Mouse (Mus musculus) lung, postnatal 0 days (tissue): ENCODE data around the gene Anpep. TPM values are rescaled to one million over a fixed set of nuclear protein-coding genes. Genes with fewer than 3 reads are reported as not detected.

Source experiments
- ATAC-seq: fragments of 200-750 bp; cut with Nextera tagmentation; 2 replicates; pipeline ENCODE4 v1.8.0; 2017; ENCODE audit warnings: moderate library complexity
- DNase-seq: peaks from one replicate; pipeline ENCODE4 v3.0.0-alpha.2; 2016; ENCODE audit warnings: low spot score
- H3K27ac ChIP-seq: fragments of 300-500 bp; sonication (generic); 2 replicates; pipeline ENCODE4 v1.5.1; 2014; ENCODE audit warnings: antibody characterized with exemption, mild to moderate bottlenecking, low read length, mixed read lengths
- H3K27me3 ChIP-seq: fragments of 300-500 bp; sonication (generic); replicated peaks from 2 replicates; pipeline ENCODE4 v1.6.1; 2014; ENCODE audit warnings: low read length, mixed read lengths; ENCODE audit not compliant: insufficient read depth
- H3K36me3 ChIP-seq: fragments of 300-500 bp; sonication (generic); 2 replicates; pipeline ENCODE4 v1.6.1; 2014; ENCODE audit warnings: low read length, mixed read lengths; ENCODE audit not compliant: insufficient read depth
- H3K4me1 ChIP-seq: fragments of 300-500 bp; sonication (generic); 2 replicates; pipeline ENCODE4 v1.6.1; 2014; ENCODE audit warnings: antibody characterized with exemption, low read depth, low read length, mixed read lengths; ENCODE audit not compliant: insufficient read depth
- H3K4me2 ChIP-seq: fragments of 300-500 bp; sonication (generic); replicated peaks from 2 replicates; pipeline ENCODE4 v1.6.1; 2014; ENCODE audit warnings: low read depth, mild to moderate bottlenecking, low read length, moderate library complexity, mixed read lengths
- H3K4me3 ChIP-seq: fragments of 300-500 bp; sonication (generic); 2 replicates; pipeline ENCODE4 v1.5.1; 2014; ENCODE audit warnings: low read depth, low read length
- H3K9ac ChIP-seq: fragments of 300-500 bp; sonication (generic); replicated peaks from 2 replicates; pipeline ENCODE4 v1.6.1; 2014; ENCODE audit warnings: low read depth, mild to moderate bottlenecking
- H3K9me3 ChIP-seq: fragments of 300-500 bp; sonication (generic); 2 replicates; pipeline ENCODE4 v1.6.1; 2016; ENCODE audit warnings: low read length, mixed read lengths
- CTCF ChIP-seq: IDR thresholded peaks from 2 replicates; pipeline ENCODE4 v1.5.1; 2016; ENCODE audit warnings: antibody characterized with exemption, mild to moderate bottlenecking
- EP300 ChIP-seq: IDR thresholded peaks from 2 replicates; pipeline ENCODE4 v1.6.1; 2016; ENCODE audit warnings: antibody characterized with exemption, mild to moderate bottlenecking, control low read depth
- WGBS: fragments of 180-500 bp; shearing (Covaris S2); extraction: QIAGEN DNeasy Blood & Tissue Kit; methylation state at CpG from one replicate; pipeline ENCODE4 v1.1.7; 2014; 5-methylcytosine and 5-hydroxymethylcytosine counted together
- polyA plus RNA-seq: library from polyadenylated mRNA; unstranded; fragments of >200 nt; fragmentation: Nextera tagmentation; extraction: Ambion mirVana; gene quantifications from 2 replicates; pipeline ENCODE4 v1.2.1, GENCODE M21; 2015

The Anpep gene
- polyA plus RNA-seq, result 11.6 TPM in 2 replicates

GRCm38 (mm10) chr7:79860811-79861210, at the start of gene Anpep:
Anpep (minus strand) TSS chr7:79861059.
- H3K9me3 ChIP-seq, result no peaks in the 10 kb centered on the region
- WGBS, result 66% methylated on average over 9 of the region's 9 CpGs
- H3K4me1 ChIP-seq, result no peaks in the 10 kb centered on the region
- H3K27ac ChIP-seq, result no peak within 1 kb of the TSS
- DNase-seq (no peak), ATAC-seq (no peak)
- H3K9ac ChIP-seq, result no peak within 1 kb of the TSS
- no peak within 1 kb of the TSS for H3K4me2 ChIP-seq
- H3K36me3 ChIP-seq, result no peaks in the 10 kb centered on the region
- H3K4me3 ChIP-seq, result no peak within 1 kb of the TSS
- H3K27me3 ChIP-seq, result no peaks in the 10 kb centered on the region
- TF ChIP-seq CTCF (no peak), EP300 (no peak)

GRCm38 (mm10) chr7:79907356-79907755, 46.5 kb upstream of the Anpep start:
- Histone ChIP-seq H3K9me3 (no peaks in the 10 kb centered on the region), H3K4me3 (no peak overlapping the region), H3K27me3 (no peaks in the 10 kb centered on the region), H3K9ac (no peak overlapping the region), H3K4me1 (no peaks in the 10 kb centered on the region), H3K4me2 (no peak overlapping the region), H3K27ac (no peak overlapping the region), H3K36me3 (peaks cover 15% of the 10 kb centered on the region; the same call in 1 of the 2 replicates)
- WGBS, result 48% methylated on average over 2 of the region's 2 CpGs
- TF ChIP-seq CTCF (no peak), EP300 (no peak)
- no peak for ATAC-seq
- DNase-seq, result no peak

GRCm38 (mm10) chr7:79906914-79907313, 46.1 kb upstream of the Anpep start:
- ATAC-seq (no peak), DNase-seq (no peak)
- TF ChIP-seq EP300, result no peak
- TF ChIP-seq CTCF, result no peak
- Histone ChIP-seq H3K9me3 (no peaks in the 10 kb centered on the region), H3K4me2 (no peak overlapping the region), H3K27me3 (no peaks in the 10 kb centered on the region), H3K9ac (no peak overlapping the region), H3K4me3 (no peak overlapping the region), H3K27ac (no peak overlapping the region), H3K36me3 (peaks cover 15% of the 10 kb centered on the region; the same call in 1 of the 2 replicates), H3K4me1 (no peaks in the 10 kb centered on the region)
- 88% methylated on average over 3 of the region's 3 CpGs for WGBS

- H3K4me1 ChIP-seq, result no peaks in the 10 kb centered on the region
- no peak overlapping the region for H3K27ac ChIP-seq
- no peak overlapping the region for H3K4me3 ChIP-seq
- DNase-seq (no peak), ATAC-seq (no peak)
- no peak overlapping the region for H3K9ac ChIP-seq
- no peaks in the 10 kb centered on the region for H3K9me3 ChIP-seq
- no peaks in the 10 kb centered on the region for H3K27me3 ChIP-seq
- no peak overlapping the region for H3K4me2 ChIP-seq
- TF ChIP-seq EP300, result no peak
- no peak for TF ChIP-seq CTCF
- H3K36me3 ChIP-seq, result 0 out of 2 replicates have a peak, but pooled peaks cover 7% of the 10 kb centered on the region
- whole genome bisulfite sequencing, result 89% methylated on average over 4 of the region's 4 CpGs
Measured at GRCm38 (mm10) chr7:79905193-79905592, 44.3 kb upstream of the Anpep start.

- Histone ChIP-seq H3K27ac (no peak overlapping the region), H3K27me3 (no peaks in the 10 kb centered on the region), H3K9ac (no peak overlapping the region), H3K4me1 (no peaks in the 10 kb centered on the region), H3K36me3 (peaks cover 4% of the 10 kb centered on the region; the same call in 1 of the 2 replicates), H3K4me3 (no peak overlapping the region), H3K4me2 (no peak overlapping the region), H3K9me3 (no peaks in the 10 kb centered on the region)
- ATAC-seq (no peak), DNase-seq (no peak)
- WGBS, result 83% methylated on average over 8 of the region's 8 CpGs
- no peak for TF ChIP-seq CTCF
- no peak for TF ChIP-seq EP300
Measured at GRCm38 (mm10) chr7:79903160-79903792, 42.4 kb upstream of the Anpep start.

GRCm38 (mm10) chr7:79900753-79901152, 39.9 kb upstream of the Anpep start:
- H3K9me3 ChIP-seq, result no peaks in the 10 kb centered on the region
- no peak for TF ChIP-seq EP300
- no peak for TF ChIP-seq CTCF
- no peaks in the 10 kb centered on the region for H3K27me3 ChIP-seq
- peaks cover 4% of the 10 kb centered on the region; the same call in 1 of the 2 replicates for H3K36me3 ChIP-seq
- 82% methylated on average over 6 of the region's 6 CpGs for WGBS
- no peak overlapping the region for H3K27ac ChIP-seq
- H3K9ac ChIP-seq, result no peak overlapping the region
- no peak overlapping the region for H3K4me2 ChIP-seq
- ATAC-seq (no peak), DNase-seq (no peak)
- H3K4me3 ChIP-seq, result no peak overlapping the region
- no peaks in the 10 kb centered on the region for H3K4me1 ChIP-seq
